9 mouse cellular contexts compared by ENCODE assay signal in the genomic region with DNA sequence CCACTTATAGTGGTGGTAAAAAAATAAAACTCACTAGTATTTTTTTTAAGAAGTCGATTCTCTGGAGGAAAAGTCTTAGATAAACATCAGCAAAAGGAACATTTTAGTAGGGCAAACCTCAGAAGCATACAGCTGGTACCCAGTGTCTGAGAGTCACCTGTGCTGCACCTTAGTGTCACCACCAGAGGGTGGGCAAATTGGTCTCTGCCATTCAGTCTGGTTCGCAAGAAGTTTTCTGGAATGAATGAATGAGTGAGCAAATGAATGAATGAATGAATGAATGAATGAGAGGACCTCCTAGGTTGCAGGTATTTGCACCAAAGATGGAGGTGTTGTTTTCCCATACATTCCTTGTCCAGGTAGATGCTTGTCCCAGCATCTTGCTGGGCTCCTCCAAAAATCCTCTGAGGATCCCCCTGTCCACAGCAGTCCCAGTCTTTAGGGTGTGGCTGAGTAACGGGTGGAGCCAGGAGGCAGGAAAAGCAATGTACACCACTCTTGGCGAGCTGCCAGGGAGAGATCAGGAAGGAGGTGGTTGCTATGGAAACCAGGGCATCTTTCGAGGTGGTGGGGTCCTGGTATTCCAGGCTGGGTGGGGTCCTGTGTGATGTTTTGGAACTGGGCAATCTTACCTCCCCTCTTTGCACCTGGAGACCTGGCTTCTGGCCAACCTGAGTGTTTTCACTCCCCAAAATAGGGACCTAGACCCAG. TPM values are rescaled to one million over a fixed set of nuclear protein-coding genes. Genes with fewer than 3 reads are reported as not detected.
A peak's percentile ranks its signal among the peaks of the same experiment; 100 is the strongest.
DNase-seq lines count a peak whose midpoint lies in the region; ATAC-seq and TF ChIP-seq lines count a peak whose summit lies in the region.
"Had no signal": no experiment of that assay in that cellular context is flagged by ENCODE, and none has a peak within 500 bp of the region (broad histone marks: within the 10 kb centered on the region; RNA-seq: fewer than 3 reads in every experiment).

No protein-coding gene starts in this region.

- H3K27me3 ChIP-seq in E14TG2a.4 (ENCODE audit: insufficient read depth, low read length) = peaks cover 95% of the 10 kb centered on the region
- H3K27me3 ChIP-seq in forebrain, embryonic 11.5 days (ENCODE audit: control insufficient read depth, insufficient read depth, low read length) = peaks cover 53% of the 10 kb centered on the region

- intact Hi-C loops in left cerebral cortex, postnatal 36 days (cut with DNase I) = no loop called here

- H3K9ac ChIP-seq in forebrain, embryonic 11.5 days (ENCODE audit: low read length) = no peak overlapping the region

- WGBS in forebrain, embryonic 11.5 days = 22% methylated on average over 5 of the region's 5 CpGs

- TF ChIP-seq CTCF in E14TG2a.4 (conservative IDR thresholded peaks at IDR 0.05; ENCODE audit: low read length) = no peak

- no peaks in the 10 kb centered on the region for H3K9me3 ChIP-seq in E14TG2a.4 (ENCODE audit: low read length)
- no peaks in the 10 kb centered on the region for H3K9me3 ChIP-seq in forebrain, embryonic 11.5 days (ENCODE audit: control insufficient read depth, low read length)

- H3K27ac ChIP-seq in forebrain, embryonic 11.5 days (ENCODE audit: low read depth, low read length) = no peak overlapping the region

- DNase-seq in frontal cortex, postnatal 10 days (ENCODE audit: low spot score in 2 of 2) = peak; percentile 53
- DNase-seq in forebrain, embryonic 11.5 days (ENCODE audit: low spot score) = peak; percentile 64
- DNase-seq in left cerebral cortex, postnatal 36 days (ENCODE audit: low spot score in 2 of 2) = peak; percentile 42 to 57
- DNase-seq in right cerebral cortex, postnatal 10 days (ENCODE audit: low spot score in 2 of 2) = peak; percentile 82 to 86
- no peak for DNase-seq in adrenal gland, postnatal 10 days

- no peak for ATAC-seq in frontal cortex, adult (ENCODE audit: low TSS enrichment)
- ATAC-seq in forebrain, embryonic 11.5 days (replicated peaks; ENCODE audit: low FRiP score) = no peak
- no peak for ATAC-seq in granulocyte monocyte progenitor cell, adult 5-6 weeks (replicated peaks; ENCODE audit: poor library complexity, severe bottlenecking)

- no peaks in the 10 kb centered on the region for H3K36me3 ChIP-seq in E14TG2a.4 (ENCODE audit: insufficient read depth, low read length)
- no peaks in the 10 kb centered on the region for H3K36me3 ChIP-seq in forebrain, embryonic 11.5 days (ENCODE audit: control insufficient read depth, insufficient read depth, low read length)

- peak overlapping the region; percentile 34 for H3K4me2 ChIP-seq in forebrain, embryonic 11.5 days (ENCODE audit: low read depth, low read length, severe bottlenecking)

- peaks cover 49% of the 10 kb centered on the region for H3K4me1 ChIP-seq in E14TG2a.4 (replicated peaks; ENCODE audit: low read depth, low read length)
- peaks cover 9% of the 10 kb centered on the region for H3K4me1 ChIP-seq in forebrain, embryonic 11.5 days (replicated peaks; ENCODE audit: control insufficient read depth, insufficient read depth, low read length)

- peak overlapping the region; percentile 41; the same call in 1 of the 2 replicates for H3K4me3 ChIP-seq in E14TG2a.4 (replicated peaks; ENCODE audit: low read length)
- H3K4me3 ChIP-seq in forebrain, embryonic 11.5 days (ENCODE audit: low read depth, low read length) = peak overlapping the region; percentile 3; the same call in 1 of the 2 replicates

RNA-seq across cellular contexts. Expression of a gene that starts 2.0 kb away (rescaled TPM):
- polyA plus RNA-seq in forebrain, embryonic 11.5 days (2014; fragmentation: Nextera tagmentation; extraction: Ambion mirVana) = 4.1 and 4.9 TPM in 2 replicates
- total RNA-seq in left cerebral cortex, postnatal 36 days (2021) = 100 to 1,000 TPM; 184 to 245 TPM
- 10 to 100 TPM in 1 of 2 experiments, 1 to 10 TPM in 1; 7.5 to 18.2 TPM for total RNA-seq in adrenal gland, postnatal 10 days (2021)
- not detected in 2 replicates for total RNA-seq in granulocyte monocyte progenitor cell, adult 5-6 weeks (2014; fragmentation: Nextera tagmentation)
- not detected in 2 replicates for total RNA-seq in granulocyte monocyte progenitor cell, adult 5-6 weeks (2017)
- total RNA-seq: CH12.LX had no signal

RNA-seq across cellular contexts. Expression of a gene that starts 7.0 kb away (rescaled TPM):
- 10.2 and 12.9 TPM in 2 replicates for polyA plus RNA-seq in forebrain, embryonic 11.5 days (2014; fragmentation: Nextera tagmentation; extraction: Ambion mirVana)
- 10 to 100 TPM; 19.8 to 39.0 TPM for total RNA-seq in left cerebral cortex, postnatal 36 days (2021)
- total RNA-seq in adrenal gland, postnatal 10 days (2021) = 10 to 100 TPM; 39.1 to 42.0 TPM
- total RNA-seq in granulocyte monocyte progenitor cell, adult 5-6 weeks (2014; fragmentation: Nextera tagmentation) = 332 and 404 TPM in 2 replicates
- total RNA-seq in granulocyte monocyte progenitor cell, adult 5-6 weeks (2017) = 209 and 277 TPM in 2 replicates

RNA-seq across cellular contexts. Expression of a gene that starts 7.7 kb away (rescaled TPM):
- 2.9 and 4.0 TPM in 2 replicates for polyA plus RNA-seq in forebrain, embryonic 11.5 days (2014; fragmentation: Nextera tagmentation; extraction: Ambion mirVana)
- total RNA-seq in left cerebral cortex, postnatal 36 days (2021) = 10 to 100 TPM; 75.9 to 86.2 TPM
- total RNA-seq in adrenal gland, postnatal 10 days (2021) = 100 to 1,000 TPM; 353 to 358 TPM
- not detected in 2 replicates for total RNA-seq in granulocyte monocyte progenitor cell, adult 5-6 weeks (2014; fragmentation: Nextera tagmentation)
- not detected in 2 replicates for total RNA-seq in granulocyte monocyte progenitor cell, adult 5-6 weeks (2017)
- total RNA-seq: CH12.LX had no signal

RNA-seq across cellular contexts. Expression of a gene that starts 9.9 kb away (rescaled TPM):
- polyA plus RNA-seq in forebrain, embryonic 11.5 days (2014; fragmentation: Nextera tagmentation; extraction: Ambion mirVana) = 0.36 and 0.44 TPM in 2 replicates
- total RNA-seq in left cerebral cortex, postnatal 36 days (2021) = 10 to 100 TPM; 27.4 to 28.7 TPM
- total RNA-seq in adrenal gland, postnatal 10 days (2021) = 1 to 10 TPM; 6.1 to 7.0 TPM
- not detected in 2 replicates for total RNA-seq in granulocyte monocyte progenitor cell, adult 5-6 weeks (2014; fragmentation: Nextera tagmentation)
- total RNA-seq in granulocyte monocyte progenitor cell, adult 5-6 weeks (2017) = not detected in 2 replicates
- total RNA-seq: CH12.LX had no signal

RNA-seq across cellular contexts. Expression of a gene that starts 27.2 kb away (rescaled TPM):
- polyA plus RNA-seq in forebrain, embryonic 11.5 days (2014; fragmentation: Nextera tagmentation; extraction: Ambion mirVana) = 2.0 and 3.3 TPM in 2 replicates
- total RNA-seq in left cerebral cortex, postnatal 36 days (2021) = not detected
- 1 to 10 TPM; 4.0 to 5.6 TPM for total RNA-seq in adrenal gland, postnatal 10 days (2021)
- not detected in 2 replicates for total RNA-seq in granulocyte monocyte progenitor cell, adult 5-6 weeks (2014; fragmentation: Nextera tagmentation)
- total RNA-seq in granulocyte monocyte progenitor cell, adult 5-6 weeks (2017) = not detected in 2 replicates
- total RNA-seq: CH12.LX had no signal

Comparison
In these comparisons a context has a peak if more than half of its experiments do, and no peak if none do; other contexts are left out.
1. RNA of a gene that starts 2.0 kb away (total RNA-seq): 184 to 245 TPM in left cerebral cortex, postnatal 36 days; 7.5 to 18.2 TPM in adrenal gland, postnatal 10 days and not detected in granulocyte monocyte progenitor cell, adult 5-6 weeks; every median in the first group is over 4 times any median in the second.
2. RNA of a gene that starts 7.0 kb away (total RNA-seq): 209 to 404 TPM in granulocyte monocyte progenitor cell, adult 5-6 weeks; 39.1 to 42.0 TPM in adrenal gland, postnatal 10 days and 19.8 to 39.0 TPM in left cerebral cortex, postnatal 36 days; every median in the first group is over 4 times any median in the second.
3. RNA of a gene that starts 7.7 kb away (total RNA-seq): 353 to 358 TPM in adrenal gland, postnatal 10 days and 75.9 to 86.2 TPM in left cerebral cortex, postnatal 36 days; not detected in granulocyte monocyte progenitor cell, adult 5-6 weeks; every median in the first group is over 10 times any median in the second.